In genomic region chr12:105322160-105322559, GRCm38 (mm10) we compare ENCODE assay signal across 9 mouse cellular contexts. TPM values are rescaled to one million over a fixed set of nuclear protein-coding genes. Genes with fewer than 3 reads are reported as not detected.
DNase-seq lines count a peak whose midpoint lies in the region; ATAC-seq lines count a peak whose summit lies in the region.
"Had no signal": no experiment of that assay in that cellular context is flagged by ENCODE, and none has a peak within 500 bp of the region (broad histone marks: within the 10 kb centered on the region; RNA-seq: fewer than 3 reads in every experiment).

No protein-coding gene starts in this region.

- H3K9ac ChIP-seq in embryonic facial prominence, embryonic 11.5 days (replicated peaks; ENCODE audit: low read length): no peak overlapping the region
- H3K9ac ChIP-seq: liver, embryonic 14.5 days had no signal

- H3K36me3 ChIP-seq in embryonic facial prominence, embryonic 11.5 days (replicated peaks; ENCODE audit: control insufficient read depth, insufficient read depth, low read depth, low read length): no peaks in the 10 kb centered on the region
- no peaks in the 10 kb centered on the region for H3K36me3 ChIP-seq in limb, embryonic 10.5 days

- no peak overlapping the region for H3K27ac ChIP-seq in embryonic facial prominence, embryonic 11.5 days (replicated peaks; ENCODE audit: low read depth, low read length)
- H3K27ac ChIP-seq in limb, embryonic 10.5 days: no peak overlapping the region
- H3K27ac ChIP-seq: liver, embryonic 14.5 days had no signal

- no peak overlapping the region for H3K4me2 ChIP-seq in embryonic facial prominence, embryonic 11.5 days (ENCODE audit: low read depth, low read length)

- peak; percentile 12 for DNase-seq in urinary bladder, postnatal 14 days (ENCODE audit: low spot score)
- DNase-seq in urinary bladder, postnatal 25 days (ENCODE audit: low spot score): no peak
- DNase-seq in embryonic facial prominence, embryonic 11.5 days (ENCODE audit: low spot score): peak; percentile 87
- peak; percentile 75 for DNase-seq in limb, embryonic 10.5 days (ENCODE audit: low spot score)
- no peak for DNase-seq in adrenal gland, postnatal 4 days (ENCODE audit: low spot score in 2 of 2)
- DNase-seq in right cerebral cortex, postnatal 36 days (ENCODE audit: low spot score in 2 of 2): no peak
- DNase-seq: cerebellum, adult 18-20 months had no signal

- no peaks in the 10 kb centered on the region for H3K4me1 ChIP-seq in embryonic facial prominence, embryonic 11.5 days (ENCODE audit: control insufficient read depth, insufficient read depth, low read length)
- H3K4me1 ChIP-seq in limb, embryonic 10.5 days: no peaks in the 10 kb centered on the region

- H3K27me3 ChIP-seq in embryonic facial prominence, embryonic 11.5 days (ENCODE audit: control insufficient read depth, insufficient read depth, low read length): no peaks in the 10 kb centered on the region
- no peaks in the 10 kb centered on the region for H3K27me3 ChIP-seq in limb, embryonic 10.5 days (ENCODE audit: low read depth, poor library complexity, severe bottlenecking)

- ATAC-seq in embryonic facial prominence, embryonic 11.5 days (replicated peaks; ENCODE audit: insufficient number of reproducible peaks, low FRiP score, low TSS enrichment, low read depth): 0 out of 2 replicates have a peak, but pooled peaks have one; percentile 9
- no peak for ATAC-seq in erythroid progenitor cell, adult 5-6 weeks (replicated peaks; ENCODE audit: low FRiP score, poor library complexity, severe bottlenecking)

- 20% methylated on average over 6 of the region's 6 CpGs for WGBS in embryonic facial prominence, embryonic 11.5 days
- WGBS in limb, embryonic 10.5 days: 20% methylated on average over 6 of the region's 6 CpGs

- no peak overlapping the region for H3K4me3 ChIP-seq in embryonic facial prominence, embryonic 11.5 days (ENCODE audit: low read depth, low read length)
- no peak overlapping the region for H3K4me3 ChIP-seq in limb, embryonic 10.5 days

- H3K9me3 ChIP-seq in embryonic facial prominence, embryonic 11.5 days (replicated peaks; ENCODE audit: control insufficient read depth, low read length): no peaks in the 10 kb centered on the region
- no peaks in the 10 kb centered on the region for H3K9me3 ChIP-seq in limb, embryonic 10.5 days (replicated peaks)

RNA-seq across cellular contexts. Expression of gene Tunar, which starts 11.5 kb away (rescaled TPM):
- polyA plus RNA-seq in embryonic facial prominence, embryonic 11.5 days (2014; fragmentation: Nextera tagmentation; extraction: Ambion mirVana): 0.46 and 0.57 TPM in 2 replicates
- polyA plus RNA-seq in limb, embryonic 10.5 days (2016; fragmentation: Nextera tagmentation; extraction: Ambion mirVana): 0.23 and 0.26 TPM in 2 replicates
- not detected in 2 replicates for total RNA-seq in erythroid progenitor cell, adult 5-6 weeks (2015; ENCODE audit: low replicate concordance)
- not detected in 2 replicates for total RNA-seq in erythroid progenitor cell, adult 5-6 weeks (2017; ENCODE audit: low replicate concordance)
- total RNA-seq in adrenal gland, postnatal 4 days (2021): under 1 TPM; 0.48 to 0.59 TPM
- polyA plus RNA-seq: liver, embryonic 14.5 days had no signal

Comparison
In these comparisons a context has a peak if more than half of its experiments do, and no peak if none do; other contexts are left out.
1. DNase-seq: peak in urinary bladder, postnatal 14 days (single experiment), embryonic facial prominence, embryonic 11.5 days (single experiment) and limb, embryonic 10.5 days (single experiment); none in urinary bladder, postnatal 25 days (single experiment), adrenal gland, postnatal 4 days (0 of 2) and right cerebral cortex, postnatal 36 days (0 of 2).